Mouse (Mus musculus): ENCODE data around the gene Actr5.

GRCm38 (mm10) chr2:158614418-158614955 lies 10.2 kb upstream of the Actr5 start:
- TF ChIP-seq POLR2A (IDR thresholded peaks at IDR 0.05; ENCODE audit: low read depth, low read length) (no peak), CTCF (IDR thresholded peaks at IDR 0.05; ENCODE audit: extremely low read depth, insufficient read depth, insufficient read length, insufficient replicate concordance) (no peak)

All from spleen, adult 2 months (tissue).